Mouse (Mus musculus): Measurements from ENCODE around the gene Cyp2c65. TPM values are rescaled to one million over a fixed set of nuclear protein-coding genes. Genes with fewer than 3 reads are reported as not detected.
"Not testable (repeated sequence)": the region's sequence is repeated elsewhere in the genome, so short reads cannot be mapped to it uniquely, and the experiment has no call there.

Cyp2c65 gene
- not detected in 2 replicates for total RNA-seq (2021)
- long read RNA-seq, experiment 1: 0 reads
- long read RNA-seq, experiment 2: 0 reads

DNA sequence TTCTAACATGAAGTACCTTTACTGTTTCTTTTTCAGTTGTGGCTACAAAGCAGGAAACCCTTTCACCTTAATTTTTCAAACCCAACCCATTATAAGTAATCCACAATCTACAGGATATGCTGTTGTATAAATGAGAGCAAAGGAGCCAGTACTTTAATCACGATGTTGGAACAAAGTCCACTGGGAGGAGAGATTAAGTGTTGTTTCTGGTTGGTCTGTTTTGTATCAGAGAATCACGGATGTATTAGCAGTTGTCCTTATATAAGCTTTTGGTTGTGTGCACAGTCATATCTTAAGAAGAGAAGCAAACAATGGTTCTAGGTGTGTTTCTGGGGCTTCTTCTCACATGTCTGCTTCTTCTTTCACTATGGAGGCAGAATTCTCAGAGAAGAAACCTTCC lies at the start of gene Cyp2c65:
Cyp2c65 (plus strand) TSS at position 297 of the 400 bp plus-strand sequence.
- DNase-seq: no peak

DNA sequence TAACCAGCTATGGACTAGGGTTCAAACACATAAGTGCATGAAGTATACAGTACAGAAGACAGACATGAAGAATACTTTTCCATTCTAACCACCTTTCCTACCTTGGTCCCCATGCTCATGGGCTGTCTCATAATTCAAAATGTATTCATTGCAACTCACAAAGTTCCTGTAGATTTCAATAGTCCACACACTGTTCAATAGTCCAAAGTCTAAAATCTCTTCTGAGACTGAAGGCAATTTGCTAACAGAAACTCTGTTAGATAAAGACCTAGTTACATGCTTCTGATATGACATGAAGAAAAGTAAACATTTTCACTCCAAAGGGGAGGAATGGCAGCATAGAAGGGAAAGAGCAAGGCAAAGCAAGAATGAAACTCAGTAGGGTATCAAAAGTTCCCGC lies 2.9 kb upstream of the Cyp2c65 start:
- no peak for DNase-seq

DNA sequence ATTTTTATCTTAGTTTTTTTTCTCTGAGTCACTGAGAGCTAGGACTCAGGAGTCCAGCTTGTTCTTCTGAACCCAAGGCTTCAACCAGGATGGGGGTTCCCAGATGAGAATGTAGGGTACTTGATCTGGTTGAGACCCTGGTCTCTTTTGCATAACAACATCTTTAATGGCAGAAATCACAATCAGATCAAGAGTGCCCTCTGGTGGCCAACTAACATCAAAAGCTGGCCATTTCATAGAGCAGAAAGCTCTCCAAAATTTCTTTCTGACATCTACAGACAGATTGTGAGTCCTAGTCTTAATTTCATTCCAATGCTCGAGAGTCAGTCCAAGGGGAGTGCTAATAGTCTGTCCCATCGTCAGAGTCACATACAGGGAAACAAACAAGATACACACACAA lies 38.0 kb downstream of the Cyp2c65 start:
- DNase-seq: not testable (repeated sequence)

DNA sequence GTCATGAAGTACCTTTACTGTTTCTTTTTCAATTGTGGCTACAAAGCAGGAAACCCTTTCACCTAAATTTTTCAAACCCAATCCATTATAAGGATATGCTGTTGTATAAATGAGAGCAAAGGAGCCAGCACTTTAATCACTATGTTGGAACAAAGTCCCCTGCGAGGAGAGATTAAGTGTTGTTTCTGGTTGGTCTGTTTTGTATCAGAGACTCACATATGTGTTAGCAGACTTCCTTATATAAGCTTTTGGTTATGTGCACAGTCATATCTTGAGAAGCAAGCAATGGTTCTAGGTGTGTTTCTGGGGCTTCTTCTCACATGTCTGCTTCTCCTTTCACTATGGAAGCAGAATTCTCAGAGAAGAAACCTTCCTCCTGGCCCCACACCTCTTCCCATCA lies 52.8 kb downstream of the Cyp2c65 start, which contains the start of gene Cyp2c66:
Cyp2c66 (plus strand) TSS at position 255 of the 400 bp plus-strand sequence.
- no peak for DNase-seq

Other genes with a start within 250 kb of the Cyp2c65 start
- gene Noc3l, start 241.8 kb upstream of the Cyp2c65 start, total RNA-seq (2021): 16.0 and 17.5 TPM in 2 replicates
- 9.2 and 10.3 TPM in 2 replicates for gene Tbc1d12, start 224.4 kb upstream of the Cyp2c65 start, total RNA-seq (2021)
- gene Hells, start 130.1 kb upstream of the Cyp2c65 start, total RNA-seq (2021): 11.0 and 17.4 TPM in 2 replicates
- gene Cyp2c55, start 54.0 kb upstream of the Cyp2c65 start, total RNA-seq (2021): 0.67 TPM in 1 of 2 replicates, not detected in the other
- not detected in 2 replicates for gene Cyp2c66, start 52.9 kb downstream of the Cyp2c65 start, total RNA-seq (2021)
- 0.94 and 35.5 TPM in 2 replicates for gene Cyp2c29, start 208.4 kb downstream of the Cyp2c65 start, total RNA-seq (2021)

Measured in adrenal gland, postnatal 14 days (tissue).